Mouse (Mus musculus) hematopoietic stem cell, adult 5-6 weeks (primary cell): ENCODE data around the gene Gm2974. TPM values are rescaled to one million over a fixed set of nuclear protein-coding genes. Genes with fewer than 3 reads are reported as not detected.
"Not testable (repeated sequence)": the region's sequence is repeated elsewhere in the genome, so short reads cannot be mapped to it uniquely, and the experiment has no call there.

Source experiments
- ATAC-seq, 2 experiments: fragments of 125-278 bp in 1 of 2; replicated peaks in 1 of 2; 2 replicates each; pipeline ENCODE4 v1.8.0; 2016 to 2017; ENCODE audit warnings: inconsistent platforms in 2 of 2, mild to moderate bottlenecking in 2 of 2, moderate number of reproducible peaks in 2 of 2, low read depth in 1 of 2, moderate TSS enrichment in 1 of 2; ENCODE audit not compliant: low FRiP score in 2 of 2, poor library complexity in 2 of 2, severe bottlenecking in 2 of 2, insufficient read depth in 1 of 2, low TSS enrichment in 1 of 2
- total RNA-seq: library from RNA; stranded (forward); fragments of 172-1452, 232-1000 nt; gene quantifications from 2 replicates; pipeline ENCODE4 v1.2.3, GENCODE M21; 2017

Gm2974 gene
- total RNA-seq: 0.25 and 1.6 TPM in 2 replicates

DNA sequence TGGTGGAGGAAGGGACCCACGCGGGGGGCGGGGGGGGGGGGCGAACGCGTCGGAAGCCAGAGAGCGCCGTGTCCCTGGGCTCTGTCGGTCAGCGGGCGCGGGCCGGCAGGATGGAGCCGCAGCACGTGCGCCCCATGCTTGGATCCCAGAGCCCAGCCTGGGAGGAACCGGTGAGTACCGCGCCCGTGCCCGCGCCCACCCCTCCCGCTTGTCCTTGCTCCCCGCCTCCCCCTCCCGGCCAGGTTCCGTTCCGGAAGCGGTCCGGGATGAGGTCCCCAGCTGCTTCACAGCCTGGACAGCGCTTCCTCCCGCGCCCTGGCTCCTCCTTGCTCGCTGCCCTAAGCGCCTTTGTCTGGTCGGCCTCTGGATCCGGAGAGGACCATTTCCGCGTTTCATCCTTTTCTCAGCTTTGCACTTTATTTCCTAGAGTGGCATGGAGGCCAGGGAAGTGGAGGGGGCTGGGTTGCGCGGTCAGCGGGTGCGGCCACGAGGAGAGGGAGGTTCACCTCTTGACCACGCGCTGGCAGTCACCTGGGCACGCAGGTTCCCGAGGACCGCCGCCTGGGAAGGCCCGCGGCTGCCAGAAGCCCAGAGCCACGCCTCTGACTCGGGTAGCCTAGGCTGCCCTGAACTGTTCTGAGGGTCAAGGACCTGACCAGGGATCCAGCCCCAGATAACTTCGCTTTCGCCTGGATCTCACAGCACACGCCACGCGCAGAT lies at the start of gene Gm2974:
Gene Gm2974, plus strand, starts transcription at position 86 of the 720 bp plus-strand sequence.
- not testable (repeated sequence) for ATAC-seq

DNA sequence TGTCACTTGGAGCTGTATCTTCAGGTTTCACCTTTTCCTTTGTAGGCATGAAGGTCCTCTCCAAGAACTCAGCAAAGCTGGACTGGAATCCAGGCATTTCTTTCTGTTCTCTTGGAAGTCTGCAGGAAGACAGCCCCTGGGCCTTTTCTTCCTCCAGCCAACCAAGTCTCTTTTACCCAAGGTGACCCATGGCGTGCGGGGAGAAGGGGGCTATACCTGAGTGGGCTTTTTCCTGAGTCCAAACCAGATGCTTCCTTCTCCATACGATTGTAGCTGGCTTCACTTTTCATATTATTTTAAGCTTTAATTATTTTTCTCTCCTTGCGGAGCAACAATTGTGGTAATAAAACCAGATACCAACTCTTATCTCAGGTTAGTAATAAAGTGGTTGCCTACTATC lies 40.7 kb upstream of the Gm2974 start:
- not testable (repeated sequence) for ATAC-seq

DNA sequence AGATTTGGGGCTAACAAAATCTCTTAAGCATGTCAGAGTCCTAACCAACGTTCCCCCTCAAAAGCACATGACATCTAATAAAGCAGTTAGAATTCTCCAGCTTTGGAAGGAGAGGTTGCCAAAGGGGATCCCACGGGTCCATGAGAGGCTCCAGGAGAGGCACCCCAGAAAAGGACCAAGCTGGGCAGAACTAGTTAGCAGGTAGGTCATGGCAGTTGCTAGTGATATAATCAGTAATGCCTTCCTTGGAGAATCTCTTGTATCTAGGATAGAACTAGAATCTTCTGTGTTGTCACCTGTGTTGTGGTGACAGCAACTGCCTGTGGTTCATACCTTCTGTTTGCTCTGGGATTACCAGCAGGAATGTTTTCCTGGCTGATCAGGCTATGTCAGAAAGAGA lies 17.6 kb upstream of the Gm2974 start, which contains the start of gene Gm3127:
Gene Gm3127, plus strand, starts transcription at position 301 of the 400 bp plus-strand sequence.
- not testable (repeated sequence) for ATAC-seq

DNA sequence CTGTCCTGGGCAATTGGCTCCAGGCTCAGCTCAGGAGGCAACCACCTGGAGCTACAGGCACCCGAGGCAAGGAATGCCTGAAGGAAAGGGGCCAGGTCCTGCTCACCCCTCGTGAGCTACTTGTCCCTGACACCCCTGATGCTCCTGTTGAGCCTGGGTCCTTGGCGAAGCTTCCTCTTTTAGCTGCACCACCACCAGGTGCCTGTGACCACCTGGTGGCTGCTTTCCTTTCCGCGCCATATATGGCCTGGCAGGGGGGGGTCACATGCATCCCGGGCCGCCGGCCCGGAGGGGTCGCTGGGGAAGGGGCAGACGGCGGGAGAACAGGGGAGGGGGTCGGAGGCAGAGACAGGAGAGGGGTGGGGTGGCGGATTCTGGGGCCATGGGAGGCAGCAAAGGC lies 346 bp upstream of the Gm2974 start:
- ATAC-seq: not testable (repeated sequence)

DNA sequence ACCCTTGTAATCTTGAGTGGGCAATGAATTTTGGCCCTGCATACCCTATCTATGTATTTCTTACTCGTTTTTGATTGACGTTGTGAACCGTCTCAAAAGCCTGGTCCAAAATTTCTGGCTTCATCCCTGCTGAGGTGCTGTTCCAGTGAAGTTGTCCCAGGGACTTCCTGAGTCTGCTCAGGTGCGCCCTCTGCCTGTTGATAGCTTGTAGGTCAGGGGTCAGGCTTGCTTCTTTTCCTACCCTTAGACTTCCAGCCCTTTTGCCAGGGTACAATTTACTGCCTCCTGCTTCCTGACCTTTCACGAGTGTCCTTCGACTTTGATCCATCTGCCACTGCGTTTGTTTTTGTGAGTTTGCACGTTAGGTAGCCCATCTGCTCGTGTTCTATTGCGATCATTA lies 999 bp downstream of the Gm2974 start:
- not testable (repeated sequence) for ATAC-seq

DNA sequence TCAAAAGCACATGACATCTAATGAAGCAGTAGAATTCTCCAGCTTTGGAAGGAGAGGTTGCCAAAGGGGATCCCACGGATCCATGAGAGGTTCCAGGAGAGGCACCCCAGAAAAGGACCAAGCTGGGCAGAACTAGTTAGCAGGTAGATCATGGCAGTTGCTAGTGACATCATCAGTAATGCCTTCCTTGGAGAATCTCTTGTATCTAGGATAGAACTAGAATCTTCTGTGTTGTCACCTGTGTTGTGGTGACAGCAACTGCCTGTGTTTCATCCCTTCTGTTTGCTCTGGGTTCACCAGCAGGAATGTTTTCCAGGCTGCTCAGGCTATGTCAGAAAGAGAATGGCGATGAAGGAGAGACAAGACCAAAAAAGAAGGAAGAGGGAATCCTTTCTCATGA lies 67.0 kb downstream of the Gm2974 start, which contains the start of gene Gm3138:
Gene Gm3138, plus strand, starts transcription at position 301 of the 400 bp plus-strand sequence.
- not testable (repeated sequence) for ATAC-seq

Other genes with a start within 250 kb of the Gm2974 start
- not detected in 2 replicates for gene Gm3095, start 219.0 kb upstream of the Gm2974 start, total RNA-seq
- gene Gm3099, start 184.2 kb upstream of the Gm2974 start, total RNA-seq: not detected in 2 replicates
- gene Gm5796, start 158.6 kb upstream of the Gm2974 start, total RNA-seq: 0.30 TPM in 1 of 2 replicates, not detected in the other
- gene Gm3115, start 98.5 kb upstream of the Gm2974 start, total RNA-seq: not detected in 2 replicates
- gene Gm8108, start 72.0 kb upstream of the Gm2974 start, total RNA-seq: 2.0 and 4.4 TPM in 2 replicates
- not detected in 2 replicates for gene Gm3127, start 17.5 kb upstream of the Gm2974 start, total RNA-seq
- not detected in 2 replicates for gene Gm3138, start 67.1 kb downstream of the Gm2974 start, total RNA-seq
- gene Gm3149, start 134.7 kb downstream of the Gm2974 start, total RNA-seq: not detected in 2 replicates
- gene 2610042L04Rik, start 152.2 kb downstream of the Gm2974 start, total RNA-seq: not detected in 2 replicates
- not detected in 2 replicates for gene Gm3159, start 214.9 kb downstream of the Gm2974 start, total RNA-seq
- not detected in 2 replicates for gene Gm3164, start 232.9 kb downstream of the Gm2974 start, total RNA-seq
- gene Gm3173, start 248.4 kb downstream of the Gm2974 start, total RNA-seq: not detected in 2 replicates